Mouse (Mus musculus): ENCODE results near the gene Lrrc74a.

The Lrrc74a gene

DNA sequence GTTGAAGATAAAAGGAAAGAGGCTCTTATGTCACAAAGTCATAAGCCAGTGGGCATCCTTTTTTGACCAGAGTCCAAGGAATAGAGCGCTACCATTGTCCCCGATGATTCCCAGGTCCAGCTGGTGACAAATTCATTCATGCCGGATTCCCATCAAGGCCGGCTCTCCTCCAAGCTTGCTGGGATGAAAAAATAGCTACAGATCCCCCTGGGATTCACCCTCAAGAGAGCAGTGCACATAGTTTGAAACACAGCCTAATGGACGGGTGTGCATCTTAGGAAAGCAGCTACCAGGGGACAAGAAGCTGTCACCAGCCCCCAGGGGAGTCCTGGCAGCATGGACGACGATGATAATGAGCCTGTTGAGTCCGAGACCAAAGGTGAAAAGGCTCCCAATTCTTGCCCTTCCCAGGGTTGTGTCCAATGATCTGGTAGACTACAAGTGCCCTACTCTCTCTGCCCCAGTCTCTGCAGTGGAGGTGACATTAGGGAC is at the start of gene Lrrc74a:
Lrrc74a (plus strand) TSS at position 51 of the 492 bp plus-strand sequence.
- no peak for DNase-seq

DNA sequence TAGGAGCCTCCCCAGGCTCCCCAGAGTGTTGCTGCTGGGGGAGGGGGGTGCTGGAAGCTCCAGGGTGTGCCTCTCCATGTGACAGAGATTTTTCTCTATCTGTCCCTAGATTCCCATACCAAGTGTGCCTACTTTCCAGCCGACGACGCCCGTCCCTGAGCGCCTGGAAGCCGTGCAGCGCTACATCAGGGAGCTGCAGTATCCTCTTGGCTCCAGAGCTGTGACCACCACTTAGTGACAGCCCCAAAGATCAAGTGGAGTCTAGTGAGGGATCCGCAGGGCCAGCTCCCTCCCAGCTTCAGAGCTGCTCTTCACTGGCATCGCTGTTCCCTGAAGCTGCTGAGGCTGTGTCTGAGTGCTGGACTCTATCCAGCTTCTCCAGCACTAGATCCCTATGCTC is 48.9 kb upstream of the Lrrc74a start:
- no peak for DNase-seq

DNA sequence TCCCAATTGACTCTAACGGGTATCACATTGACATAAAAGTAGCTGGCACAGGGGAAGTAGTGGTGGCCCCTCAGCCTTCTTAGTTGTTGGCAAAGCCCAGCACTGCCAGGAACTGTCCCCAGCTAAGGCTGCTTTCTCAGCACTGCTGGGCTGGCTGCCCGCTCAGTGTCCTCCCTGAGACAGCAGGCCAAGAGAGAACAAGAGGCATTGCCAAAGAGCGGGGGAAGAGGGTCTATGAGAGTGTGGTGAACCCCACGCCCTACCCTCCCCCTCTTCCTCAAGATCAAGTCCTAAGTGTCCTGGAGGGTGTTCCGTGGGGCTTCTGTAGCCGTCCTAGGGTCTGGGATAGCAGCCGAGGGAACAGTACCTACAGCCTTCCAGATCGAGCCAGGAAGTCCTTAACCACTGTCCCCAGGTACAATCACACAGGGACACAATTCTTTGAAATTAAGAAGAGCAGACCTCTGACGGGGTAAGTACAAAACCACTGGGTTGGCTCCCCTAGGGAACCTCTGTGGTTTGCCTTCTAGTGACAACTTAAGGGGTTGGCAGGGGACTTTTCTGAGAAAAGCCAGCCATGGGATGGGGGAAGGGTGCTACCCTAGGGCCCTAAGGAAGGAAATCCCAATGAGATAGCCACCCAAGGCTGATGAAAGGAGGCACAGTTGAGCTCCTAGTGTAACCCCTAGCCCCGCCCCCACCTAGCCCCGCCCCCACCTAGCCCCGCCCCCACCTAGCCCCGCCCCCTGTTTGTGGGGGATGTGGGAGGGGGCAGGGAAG is 47.4 kb upstream of the Lrrc74a start:
- DNase-seq: no peak

DNA sequence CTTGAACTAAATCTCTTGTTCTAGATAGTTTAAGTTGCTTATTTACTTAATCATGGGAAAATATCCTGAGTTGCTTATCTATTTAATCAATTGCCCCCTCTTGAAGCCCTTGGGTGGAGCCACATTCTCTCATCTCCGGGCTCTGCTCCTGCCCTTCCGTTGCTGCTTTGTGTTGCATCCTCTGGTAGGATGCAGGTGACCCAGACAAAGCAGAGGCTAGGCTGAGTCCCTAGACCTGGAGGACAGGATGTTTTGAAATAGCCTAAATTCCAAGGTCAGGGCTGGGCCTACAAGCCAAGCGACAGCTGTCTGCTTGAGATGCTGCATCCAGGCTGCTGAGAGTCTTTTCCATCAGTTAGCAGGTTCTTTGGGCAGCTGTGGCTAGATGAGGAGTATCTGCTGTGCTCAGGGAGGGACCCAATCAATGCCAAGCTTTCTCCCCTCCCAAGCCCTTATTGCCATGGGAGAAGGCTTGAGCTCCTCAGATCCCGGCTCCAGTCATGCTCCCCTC is 46.7 kb upstream of the Lrrc74a start:
- no peak for DNase-seq

DNA sequence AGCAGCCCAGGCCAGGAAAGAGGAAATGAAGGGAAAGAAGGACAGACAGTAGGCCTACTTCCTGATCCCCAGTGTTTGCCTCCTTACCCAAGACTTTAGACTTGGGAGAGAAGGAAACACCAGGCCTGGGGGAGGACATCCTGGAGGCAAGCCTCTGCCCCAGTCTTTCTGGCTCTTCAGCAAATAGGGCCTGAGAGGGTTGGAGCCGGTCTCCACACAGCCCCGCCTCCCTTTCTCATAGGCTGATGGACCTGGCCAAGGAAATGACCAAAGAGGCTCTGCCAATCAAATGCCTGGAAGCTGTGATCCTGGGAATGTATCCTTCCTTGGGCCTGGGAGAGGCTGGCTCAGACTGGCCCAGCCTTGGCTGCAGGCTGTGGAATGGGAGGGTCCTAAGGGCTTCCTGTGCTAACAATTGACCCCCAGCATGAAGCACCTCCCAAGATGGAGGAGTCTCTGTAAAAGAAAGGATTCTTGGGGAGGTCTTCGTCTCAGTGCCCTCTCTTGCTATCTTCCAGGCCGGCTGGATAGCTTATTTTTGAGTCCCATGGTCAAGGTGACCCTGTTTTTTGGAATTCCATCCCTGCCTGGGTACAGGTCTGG is 46.1 kb upstream of the Lrrc74a start:
- peak; percentile 18 to 25 for DNase-seq

DNA sequence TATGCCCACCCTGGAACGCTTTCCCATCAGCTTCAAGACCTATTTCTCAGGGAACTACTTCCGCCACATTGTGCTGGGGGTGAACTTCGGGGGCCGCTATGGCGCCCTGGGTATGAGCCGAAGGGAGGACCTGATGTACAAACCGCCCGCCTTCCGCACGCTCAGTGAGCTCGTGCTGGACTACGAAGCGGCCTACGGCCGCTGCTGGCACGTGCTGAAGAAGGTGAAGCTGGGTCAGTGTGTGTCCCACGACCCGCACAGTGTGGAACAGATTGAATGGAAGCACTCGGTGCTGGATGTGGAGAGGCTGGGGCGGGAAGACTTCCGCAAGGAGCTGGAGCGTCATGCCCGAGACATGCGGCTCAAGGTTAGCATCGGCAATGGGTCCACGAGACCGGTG is 45.3 kb upstream of the Lrrc74a start:
- no peak for DNase-seq

DNA sequence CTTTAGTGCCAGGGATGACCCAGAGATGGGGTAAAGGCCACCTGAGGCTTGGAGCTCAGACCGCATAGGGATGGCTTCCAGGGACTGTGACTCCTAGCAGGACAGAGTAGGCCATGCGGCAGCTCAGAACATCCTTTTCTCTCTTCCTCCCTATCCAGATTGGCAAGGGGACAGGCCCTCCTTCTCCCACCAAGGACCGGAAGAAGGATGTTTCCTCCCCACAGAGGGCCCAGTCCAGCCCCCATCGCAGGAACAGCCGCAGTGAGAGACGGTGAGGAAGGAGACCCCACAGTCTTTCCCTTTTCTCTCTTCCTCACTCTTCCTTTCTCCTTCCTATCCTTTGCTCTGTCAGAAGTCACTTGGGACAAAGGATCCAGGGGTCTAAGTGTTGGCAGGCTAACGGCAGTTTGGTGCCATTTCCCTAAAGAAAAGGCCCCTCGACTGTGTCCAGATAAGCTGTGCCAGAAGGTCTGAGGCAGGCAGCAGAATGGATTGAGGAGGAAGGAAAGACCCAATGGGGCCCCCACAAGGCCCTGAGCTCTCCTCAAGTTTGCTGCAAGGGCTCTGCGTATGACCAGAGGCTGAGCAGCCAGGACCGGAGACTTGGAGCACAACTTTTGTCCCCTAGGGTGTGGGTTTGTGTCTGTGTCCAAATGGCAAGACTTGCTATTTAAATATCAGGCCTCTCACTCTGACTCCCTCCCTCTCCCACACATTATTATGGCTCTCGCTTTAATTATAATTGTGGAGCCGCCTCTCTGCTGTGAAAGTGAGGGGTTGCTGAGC is 43.3 kb upstream of the Lrrc74a start:
- DNase-seq: no peak

DNA sequence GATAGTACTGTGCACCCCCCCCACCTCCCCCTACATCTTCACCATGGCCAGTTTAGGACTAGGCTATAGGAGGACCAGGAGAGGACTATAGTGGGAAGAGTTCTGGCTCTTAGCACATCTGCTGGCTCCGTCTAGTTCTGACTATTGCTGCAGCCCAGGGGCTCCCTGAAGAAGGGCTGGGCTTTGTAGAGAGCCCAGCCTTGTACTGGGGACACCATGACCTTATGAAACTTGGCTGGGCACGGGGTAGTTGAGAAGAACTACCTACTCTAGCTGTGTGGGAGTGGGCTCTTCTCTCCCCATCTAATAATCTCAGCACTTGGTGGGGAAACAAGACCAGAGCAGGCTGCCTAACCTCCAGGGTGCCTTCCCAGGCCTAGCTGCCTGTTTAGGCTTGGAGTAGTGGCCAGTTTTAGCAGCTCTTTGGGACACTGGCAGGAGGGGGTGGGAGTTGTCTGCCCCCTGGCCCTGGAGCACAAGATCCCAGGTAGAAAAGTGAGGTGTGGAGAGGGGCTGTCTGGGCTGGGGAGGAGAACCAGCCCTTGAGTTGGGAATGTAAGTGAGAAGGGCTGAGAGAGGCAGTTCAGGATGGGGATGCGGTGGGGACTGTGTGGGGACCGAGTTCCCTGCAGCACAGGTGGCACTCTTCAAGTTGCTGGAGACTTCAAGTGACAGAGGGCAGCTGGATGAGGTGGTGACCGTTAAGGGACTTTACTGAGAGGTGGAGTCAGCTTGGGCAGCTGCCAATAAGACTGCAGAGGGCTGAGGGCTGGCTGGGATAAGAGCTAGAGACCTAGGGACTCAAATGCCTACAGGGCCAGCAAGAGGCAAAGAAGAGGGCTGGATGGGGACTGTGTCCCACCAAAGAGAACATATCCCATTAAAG is 41.5 kb upstream of the Lrrc74a start:
- no peak for DNase-seq

GRCm38 (mm10) chr12:86693389-86693788 is 40.8 kb upstream of the Lrrc74a start:
- DNase-seq: no peak

DNA sequence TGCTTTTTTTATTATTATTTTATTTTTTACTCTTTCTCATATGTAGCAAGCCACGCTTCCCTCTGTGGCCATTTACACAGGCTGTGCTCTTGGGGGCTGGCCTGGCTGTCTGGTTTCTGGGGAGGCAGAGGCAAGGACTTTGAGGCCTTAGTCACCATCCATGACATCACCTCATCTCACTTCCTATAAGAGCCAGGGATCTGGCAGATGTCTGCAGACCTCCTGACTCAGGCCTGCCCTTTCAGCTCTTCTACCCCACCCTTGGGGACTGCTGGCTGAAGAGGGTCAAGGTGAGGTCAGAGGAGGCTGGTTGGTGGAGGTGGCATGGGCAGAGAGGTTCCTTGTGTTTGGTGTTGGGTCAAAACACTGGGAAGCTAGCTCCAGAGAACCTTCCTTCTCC is 39.7 kb upstream of the Lrrc74a start:
- DNase-seq: no peak

GRCm38 (mm10) chr12:86697996-86698395 is 36.2 kb upstream of the Lrrc74a start:
- DNase-seq: no peak

DNA sequence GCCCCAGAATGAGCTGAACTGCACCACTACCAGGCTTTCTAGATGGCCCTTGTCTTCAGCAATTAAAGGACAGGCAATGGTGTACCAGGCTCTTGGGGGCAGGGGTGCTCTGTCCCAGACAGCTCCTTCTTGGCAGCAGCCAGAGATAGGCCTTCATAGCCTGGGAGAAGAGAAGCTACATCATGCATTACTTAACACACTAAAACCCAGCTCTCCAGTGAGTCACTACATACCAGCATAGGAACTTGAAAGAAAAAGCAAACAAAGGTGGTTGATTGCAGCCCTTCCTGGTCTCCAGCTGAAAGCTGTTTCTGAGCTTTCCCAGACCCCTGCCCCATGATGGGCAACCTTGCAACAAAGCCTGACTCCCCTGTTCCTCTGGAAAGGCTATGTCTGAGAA is 35.6 kb upstream of the Lrrc74a start:
- no peak for DNase-seq

DNA sequence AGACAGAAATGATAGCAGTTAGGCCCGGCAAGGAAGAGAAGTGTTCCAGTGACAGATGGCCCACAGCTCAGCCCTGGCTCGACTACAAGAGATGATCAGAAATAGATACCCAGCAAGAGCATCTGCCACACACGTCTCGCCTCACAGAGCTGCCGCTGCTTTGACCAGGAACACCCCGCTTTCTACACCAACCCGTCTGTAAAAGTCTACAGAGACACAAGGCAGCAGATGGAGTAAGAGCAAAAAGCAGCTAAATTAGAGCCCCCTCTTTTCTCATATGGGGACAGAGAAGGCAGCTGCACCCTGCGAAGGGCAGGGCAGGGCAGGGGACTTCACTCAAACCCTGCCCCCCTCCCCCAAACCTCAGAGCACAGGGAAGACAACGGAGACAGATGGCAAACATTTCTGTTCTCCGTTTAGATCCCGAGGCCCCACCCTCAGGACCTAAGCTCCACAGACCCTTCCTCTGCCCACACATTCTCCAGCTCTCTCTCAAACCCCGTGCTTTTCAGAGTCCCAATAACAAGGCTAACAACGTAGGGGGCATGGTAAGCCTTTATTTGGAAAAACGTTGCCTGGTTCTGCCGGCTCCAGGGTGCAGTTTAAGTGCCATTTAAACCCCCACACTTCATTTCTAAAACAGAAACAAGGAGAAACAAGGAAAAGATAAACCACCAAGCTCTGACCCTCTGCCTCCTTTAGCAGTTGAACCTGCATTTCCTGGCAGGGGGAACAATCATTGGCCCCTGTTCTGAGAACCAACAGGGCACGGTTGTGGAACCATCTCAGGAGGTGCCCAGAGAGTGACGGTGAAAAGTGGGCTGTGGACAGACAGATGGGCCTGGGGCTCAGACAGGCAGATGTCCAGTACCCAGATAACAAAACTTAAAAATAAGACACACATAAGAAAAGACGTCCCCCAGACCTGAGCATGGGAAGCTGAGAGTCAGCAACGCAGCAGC is 33.9 kb upstream of the Lrrc74a start:
- DNase-seq: no peak

- no peak for DNase-seq
These were observed 33.2 kb upstream of the Lrrc74a start for GRCm38 (mm10) chr12:86700927-86701310.

- DNase-seq: no peak
These were observed 32.7 kb upstream of the Lrrc74a start for GRCm38 (mm10) chr12:86701491-86701890.

DNA sequence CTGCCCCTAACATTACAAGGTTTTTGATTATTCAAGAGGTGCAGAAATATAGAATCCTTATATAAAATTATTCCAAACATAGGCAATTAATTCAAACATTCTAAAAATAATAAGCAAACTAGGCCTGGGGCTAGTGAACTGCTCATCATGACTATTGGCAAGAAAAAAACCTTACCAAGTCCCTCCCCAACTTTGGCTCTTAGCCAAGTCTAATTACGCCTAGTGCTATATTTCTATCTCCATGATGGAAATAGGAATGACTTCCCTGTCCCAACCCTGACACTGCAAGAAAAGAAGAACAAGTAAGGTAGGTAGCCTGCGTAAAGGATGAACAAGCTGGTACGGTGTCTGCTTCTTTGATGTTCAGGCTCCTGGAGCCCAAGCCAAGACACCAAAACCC is 31.5 kb upstream of the Lrrc74a start:
- DNase-seq: no peak

- DNase-seq: no peak
These were observed 28.3 kb upstream of the Lrrc74a start for GRCm38 (mm10) chr12:86705843-86706242.

GRCm38 (mm10) chr12:86714026-86714425 is 20.1 kb upstream of the Lrrc74a start:
- DNase-seq: no peak

- DNase-seq: peak; percentile 48 to 60
These were observed 18.8 kb upstream of the Lrrc74a start for GRCm38 (mm10) chr12:86715401-86715800.

DNA sequence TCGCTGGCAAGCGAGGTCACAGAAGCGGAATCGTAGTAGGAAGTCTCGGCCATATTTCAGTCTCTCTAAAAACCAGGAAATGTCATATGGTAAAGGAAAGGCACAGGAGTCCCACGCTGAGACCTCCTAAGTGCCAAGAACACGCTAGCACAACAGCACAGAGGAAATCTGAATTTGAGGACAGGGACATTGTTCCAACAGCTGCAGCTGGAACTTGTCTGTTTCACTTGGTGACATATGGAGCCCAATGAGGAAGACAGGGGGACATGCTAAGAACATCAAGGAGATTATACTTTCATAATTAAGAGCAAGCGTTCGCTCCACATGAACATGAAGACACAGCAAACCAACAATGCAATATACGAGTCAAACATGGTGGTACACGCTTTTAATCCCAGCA is 17.2 kb upstream of the Lrrc74a start:
- DNase-seq: no peak

GRCm38 (mm10) chr12:86719961-86720639 is 14.1 kb upstream of the Lrrc74a start:
- DNase-seq: no peak
